Comparison of ENCODE assay signal across 20 mouse cellular contexts in the genomic region with DNA sequence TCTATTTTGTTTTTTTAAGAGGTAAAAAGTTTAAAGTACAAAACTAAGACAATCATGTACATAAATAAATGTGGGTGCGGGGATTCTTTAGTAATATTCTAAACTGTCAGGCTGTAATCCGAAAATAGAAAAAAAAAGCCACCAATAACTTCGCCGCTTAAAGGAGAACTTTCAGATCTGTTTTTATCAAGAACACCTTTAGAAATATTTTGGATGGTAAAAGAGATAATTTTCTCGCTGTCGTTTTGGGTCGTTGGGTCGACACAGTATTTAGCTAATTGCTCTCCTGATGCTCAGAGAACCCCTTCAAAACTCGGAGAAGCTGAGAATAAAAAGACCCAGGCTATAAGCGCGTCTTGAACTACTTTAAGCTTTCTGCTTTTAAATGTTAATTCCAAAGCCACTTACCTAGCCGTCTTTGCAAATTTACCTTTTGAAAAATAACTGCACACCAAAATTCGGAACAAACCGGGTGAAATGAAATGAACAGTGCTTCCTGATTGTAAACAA. TPM values are rescaled to one million over a fixed set of nuclear protein-coding genes. Genes with fewer than 3 reads are reported as not detected.
DNase-seq lines count a peak whose midpoint lies in the region; ATAC-seq and TF ChIP-seq lines count a peak whose summit lies in the region.
"Had no signal": no experiment of that assay in that cellular context is flagged by ENCODE, and none has a peak within 500 bp of the region (broad histone marks: within the 10 kb centered on the region; RNA-seq: fewer than 3 reads in every experiment).

No protein-coding gene starts in this region.

- peaks cover 70% of the 10 kb centered on the region for H3K27me3 ChIP-seq in lung, embryonic 14.5 days (ENCODE audit: insufficient read depth, low read length)
- peaks cover 76% of the 10 kb centered on the region for H3K27me3 ChIP-seq in embryonic facial prominence, embryonic 14.5 days (replicated peaks; ENCODE audit: control insufficient read depth, insufficient read depth, low read length)
- peaks cover 2% of the 10 kb centered on the region; the same call in 1 of the 2 replicates for H3K27me3 ChIP-seq in splenic B cell, adult 2 months (ENCODE audit: control insufficient read depth, insufficient read depth, low read length, poor library complexity, severe bottlenecking)

- H3K36me3 ChIP-seq in lung, embryonic 14.5 days (ENCODE audit: insufficient read depth), result no peaks in the 10 kb centered on the region
- no peaks in the 10 kb centered on the region for H3K36me3 ChIP-seq in embryonic facial prominence, embryonic 14.5 days (ENCODE audit: control insufficient read depth, insufficient read depth, low read length)
- H3K36me3 ChIP-seq in splenic B cell, adult 2 months (ENCODE audit: control insufficient read depth, insufficient read depth, low read length, poor library complexity, severe bottlenecking), result no peaks in the 10 kb centered on the region
- H3K36me3 ChIP-seq: embryonic facial prominence, embryonic 12.5 days; heart, embryonic 12.5 days; kidney, embryonic 15.5 days; liver, embryonic 15.5 days had no signal

- no peak for TF ChIP-seq CTCF in lung, embryonic 14.5 days (IDR thresholded peaks at IDR 0.05; ENCODE audit: low read depth)

- WGBS in lung, embryonic 14.5 days, result 6% methylated on average over 14 of the region's 14 CpGs
- whole genome bisulfite sequencing in embryonic facial prominence, embryonic 14.5 days, result 4% methylated on average over 14 of the region's 14 CpGs

- no peak overlapping the region for H3K4me2 ChIP-seq in lung, embryonic 14.5 days
- H3K4me2 ChIP-seq in embryonic facial prominence, embryonic 14.5 days (ENCODE audit: low read depth, low read length), result no peak overlapping the region; the same call in 1 of the 2 replicates

- DNase-seq in frontal cortex, postnatal 36 days (ENCODE audit: low spot score in 2 of 2), result peak; percentile 4 to 7
- DNase-seq in frontal cortex, postnatal 14 days (ENCODE audit: low spot score in 2 of 2), result no peak
- peak; percentile 24 for DNase-seq in lung, embryonic 14.5 days
- DNase-seq in lung, postnatal 14 days, result no peak
- DNase-seq in embryonic facial prominence, embryonic 14.5 days (ENCODE audit: low spot score), result no peak
- peak; percentile 16 for DNase-seq in splenic B cell, adult 2 months (ENCODE audit: low read depth, low spot score)
- no peak for DNase-seq in layer of hippocampus, adult 9-10 months (ENCODE audit: low spot score)
- DNase-seq: adrenal gland, adult 8-10 months; heart, postnatal 4 days had no signal

- H3K9ac ChIP-seq in lung, embryonic 14.5 days, result no peak overlapping the region
- no peak overlapping the region for H3K9ac ChIP-seq in embryonic facial prominence, embryonic 14.5 days (ENCODE audit: low read depth, low read length)
- H3K9ac ChIP-seq: embryonic facial prominence, embryonic 12.5 days; liver, embryonic 15.5 days had no signal

- no peaks in the 10 kb centered on the region for H3K4me1 ChIP-seq in lung, embryonic 14.5 days (ENCODE audit: insufficient read depth)
- H3K4me1 ChIP-seq in embryonic facial prominence, embryonic 14.5 days (ENCODE audit: control insufficient read depth, insufficient read depth, low read length), result no peaks in the 10 kb centered on the region

- no peak for ATAC-seq in lung, embryonic 14.5 days (ENCODE audit: insufficient read depth)
- no peak for ATAC-seq in embryonic facial prominence, embryonic 14.5 days (ENCODE audit: low read depth)

- H3K27ac ChIP-seq in lung, embryonic 14.5 days (ENCODE audit: low read depth), result no peak overlapping the region
- no peak overlapping the region for H3K27ac ChIP-seq in embryonic facial prominence, embryonic 14.5 days (replicated peaks; ENCODE audit: low read depth, low read length)
- H3K27ac ChIP-seq: embryonic facial prominence, embryonic 12.5 days; kidney, embryonic 15.5 days; liver, embryonic 15.5 days; stomach, postnatal 0 days had no signal

- no peak overlapping the region for H3K4me3 ChIP-seq in lung, embryonic 14.5 days (ENCODE audit: low read depth, low read length)
- 0 out of 2 replicates have a peak overlapping the region, but pooled peaks have one; percentile 48 for H3K4me3 ChIP-seq in embryonic facial prominence, embryonic 14.5 days (ENCODE audit: low read depth, low read length)

- no peaks in the 10 kb centered on the region for H3K9me3 ChIP-seq in lung, embryonic 14.5 days (ENCODE audit: low read depth, low read length)
- no peaks in the 10 kb centered on the region for H3K9me3 ChIP-seq in embryonic facial prominence, embryonic 14.5 days (ENCODE audit: control insufficient read depth, low read length)
- H3K9me3 ChIP-seq: embryonic facial prominence, embryonic 12.5 days; heart, embryonic 12.5 days; kidney, embryonic 15.5 days; liver, embryonic 15.5 days had no signal

RNA-seq across cellular contexts. Expression of gene Foxi3, which starts 1.0 kb away (rescaled TPM):
- not detected in 2 replicates for polyA plus RNA-seq in lung, embryonic 14.5 days (2014; fragmentation: Nextera tagmentation; extraction: Ambion mirVana)
- polyA plus RNA-seq in embryonic facial prominence, embryonic 14.5 days (2014; fragmentation: Nextera tagmentation; extraction: Ambion mirVana), result 0.51 and 1.0 TPM in 2 replicates
- polyA plus RNA-seq: heart, embryonic 12.5 days; intestine, embryonic 14.5 days; kidney, embryonic 15.5 days; large intestine, adult 2 months; liver, embryonic 15.5 days; lung, postnatal 0 days; midbrain, embryonic 16.5 days; stomach, postnatal 0 days; thymus, postnatal 0 days had no signal

RNA-seq across cellular contexts. Expression of gene Tex37, which starts 36.6 kb away (rescaled TPM):
- not detected in 2 replicates for polyA plus RNA-seq in lung, embryonic 14.5 days (2014; fragmentation: Nextera tagmentation; extraction: Ambion mirVana)
- not detected in 2 replicates for polyA plus RNA-seq in embryonic facial prominence, embryonic 14.5 days (2014; fragmentation: Nextera tagmentation; extraction: Ambion mirVana)
- polyA plus RNA-seq: embryonic facial prominence, embryonic 12.5 days; heart, embryonic 12.5 days; intestine, embryonic 14.5 days; kidney, embryonic 15.5 days; large intestine, adult 2 months; limb, embryonic 14.5 days; liver, embryonic 15.5 days; lung, postnatal 0 days; midbrain, embryonic 16.5 days; stomach, postnatal 0 days; thymus, postnatal 0 days had no signal

Comparison
In these comparisons a context has a peak if more than half of its experiments do, and no peak if none do; other contexts are left out.
1. DNase-seq: peak in frontal cortex, postnatal 36 days (2 of 2), lung, embryonic 14.5 days (single experiment) and splenic B cell, adult 2 months (single experiment); none in frontal cortex, postnatal 14 days (0 of 2), lung, postnatal 14 days (single experiment), embryonic facial prominence, embryonic 14.5 days (single experiment) and layer of hippocampus, adult 9-10 months (single experiment).